Mouse (Mus musculus): ENCODE data around the gene Kat2a. TPM values are rescaled to one million over a fixed set of nuclear protein-coding genes. Genes with fewer than 3 reads are reported as not detected.

Gene Kat2a
- polyA plus RNA-seq, 2 experiments: 12.7 to 13.0 TPM

DNA sequence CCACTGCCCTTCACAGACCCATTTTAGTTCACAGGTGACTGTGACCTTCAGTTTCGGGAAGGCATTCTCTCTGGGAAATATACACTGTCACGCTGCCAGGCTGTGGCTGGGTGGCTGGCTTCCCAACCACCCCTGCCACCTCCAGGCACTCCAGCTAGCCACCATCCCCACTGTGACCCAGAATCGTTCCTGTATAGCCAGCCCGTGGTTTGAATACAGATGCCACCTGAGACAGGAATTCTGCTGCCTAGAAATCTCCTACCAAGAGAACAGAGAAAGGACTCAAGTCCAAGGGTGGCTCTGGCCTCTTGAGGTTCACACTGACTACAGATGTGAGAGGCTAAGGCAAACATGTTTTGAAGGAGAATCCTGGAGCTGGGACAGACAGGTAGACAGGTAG, 6.6 kb upstream of the Kat2a start:
- Histone ChIP-seq H3K36me3 (replicated peaks; ENCODE audit: control insufficient read depth, insufficient read depth, low read depth) (peaks cover 50% of the 10 kb centered on the region), H3K27me3 (ENCODE audit: control insufficient read depth, insufficient read depth, low read length) (no peaks in the 10 kb centered on the region), H3K4me3 (ENCODE audit: insufficient read depth in 1 of 2, low read depth in 2 of 2, low read length in 2 of 2) (no peak overlapping the region), H3K4me2 (ENCODE audit: low read depth) (no peak overlapping the region), H3K9me3 (ENCODE audit: control insufficient read depth, low read length) (no peaks in the 10 kb centered on the region), H3K4me1 (replicated peaks; ENCODE audit: control insufficient read depth in 2 of 2, insufficient read depth in 2 of 2, low read length in 1 of 2) (peaks cover 24 to 37% of the 10 kb centered on the region in 2 experiments), H3K9ac (replicated peaks) (no peak overlapping the region), H3K27ac (no peak overlapping the region)
- TF ChIP-seq EP300 (IDR thresholded peaks at IDR 0.05; ENCODE audit: low read depth): no peak
- no peak for TF ChIP-seq CTCF (IDR thresholded peaks at IDR 0.05; ENCODE audit: low read depth)
- WGBS (ENCODE audit: insufficient replicate concordance): 88% methylated on average over 4 of the region's 4 CpGs
- no peak for DNase-seq (ENCODE audit: low read depth in 3 of 3, low spot score in 3 of 3)
- ATAC-seq (ENCODE audit: insufficient read depth): no peak

DNA sequence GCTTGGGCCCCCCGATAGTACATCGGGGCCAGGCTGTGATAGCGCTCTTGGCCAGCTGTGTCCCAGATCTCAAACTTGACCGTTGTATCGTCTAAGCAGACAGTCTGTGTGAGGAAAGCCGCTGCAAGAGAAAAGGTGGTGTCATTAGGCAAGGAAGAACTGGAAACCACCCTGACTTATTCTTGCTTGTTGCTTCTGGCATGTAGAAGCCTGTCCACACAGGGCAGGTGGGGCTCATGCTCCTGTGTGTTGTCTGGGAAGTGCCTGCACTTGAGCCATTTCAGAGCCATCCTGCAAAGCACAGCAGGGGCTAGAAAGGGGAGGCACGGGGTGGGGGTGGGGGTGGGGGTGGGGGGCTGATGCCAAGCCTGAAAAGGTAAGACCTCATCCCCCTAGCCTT, 6.2 kb upstream of the Kat2a start:
- DNase-seq (ENCODE audit: low read depth in 3 of 3, low spot score in 3 of 3): no peak
- no peak for TF ChIP-seq EP300 (IDR thresholded peaks at IDR 0.05; ENCODE audit: low read depth)
- no peak for TF ChIP-seq CTCF (IDR thresholded peaks at IDR 0.05; ENCODE audit: low read depth)
- no peak overlapping the region for H3K27ac ChIP-seq
- no peaks in the 10 kb centered on the region for H3K9me3 ChIP-seq (ENCODE audit: control insufficient read depth, low read length)
- no peak overlapping the region for H3K4me3 ChIP-seq (ENCODE audit: insufficient read depth in 1 of 2, low read depth in 2 of 2, low read length in 2 of 2)
- no peak for ATAC-seq (ENCODE audit: insufficient read depth)
- no peak overlapping the region for H3K9ac ChIP-seq (replicated peaks)
- no peaks in the 10 kb centered on the region for H3K27me3 ChIP-seq (ENCODE audit: control insufficient read depth, insufficient read depth, low read length)
- H3K4me1 ChIP-seq (replicated peaks; ENCODE audit: control insufficient read depth in 2 of 2, insufficient read depth in 2 of 2, low read length in 1 of 2): peaks cover 28 to 40% of the 10 kb centered on the region in 2 experiments
- H3K36me3 ChIP-seq (replicated peaks; ENCODE audit: control insufficient read depth, insufficient read depth, low read depth): peaks cover 50% of the 10 kb centered on the region
- WGBS (ENCODE audit: insufficient replicate concordance): 87% methylated on average over 7 of the region's 7 CpGs
- H3K4me2 ChIP-seq (ENCODE audit: low read depth): no peak overlapping the region

DNA sequence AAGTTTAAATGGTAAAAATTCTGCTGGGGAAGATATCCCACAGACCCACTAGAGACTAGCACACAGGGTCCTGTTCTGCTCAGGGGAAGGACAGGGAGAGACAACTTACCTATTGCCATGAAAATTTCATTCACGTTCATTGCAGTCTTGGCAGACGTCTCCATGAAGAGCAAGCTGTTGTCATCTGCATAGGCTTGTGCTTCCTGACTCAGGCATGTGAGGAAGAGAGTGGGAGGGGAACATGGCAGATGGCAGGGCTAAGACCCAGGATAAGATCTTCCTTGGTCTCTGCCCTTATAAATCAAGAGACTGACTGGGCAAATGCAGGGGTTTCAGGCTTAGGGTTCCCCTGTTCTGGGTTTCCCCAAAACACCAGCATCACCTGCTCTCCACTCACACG, 4.4 kb upstream of the Kat2a start:
- H3K9ac ChIP-seq (replicated peaks): no peak overlapping the region
- H3K4me2 ChIP-seq (ENCODE audit: low read depth): no peak overlapping the region
- H3K9me3 ChIP-seq (ENCODE audit: control insufficient read depth, low read length): no peaks in the 10 kb centered on the region
- peaks cover 50% of the 10 kb centered on the region for H3K36me3 ChIP-seq (replicated peaks; ENCODE audit: control insufficient read depth, insufficient read depth, low read depth)
- no peak for DNase-seq (ENCODE audit: low read depth in 3 of 3, low spot score in 3 of 3)
- TF ChIP-seq CTCF (IDR thresholded peaks at IDR 0.05; ENCODE audit: low read depth): no peak
- TF ChIP-seq EP300 (IDR thresholded peaks at IDR 0.05; ENCODE audit: low read depth): no peak
- ATAC-seq (ENCODE audit: insufficient read depth): no peak
- H3K27ac ChIP-seq: no peak overlapping the region
- no peak overlapping the region for H3K4me3 ChIP-seq (ENCODE audit: insufficient read depth in 1 of 2, low read depth in 2 of 2, low read length in 2 of 2)
- H3K4me1 ChIP-seq (replicated peaks; ENCODE audit: control insufficient read depth in 2 of 2, insufficient read depth in 2 of 2, low read length in 1 of 2): peaks cover 23 to 41% of the 10 kb centered on the region in 2 experiments
- 75% methylated on average over 3 of the region's 3 CpGs for WGBS (ENCODE audit: insufficient replicate concordance)
- H3K27me3 ChIP-seq (ENCODE audit: control insufficient read depth, insufficient read depth, low read length): no peaks in the 10 kb centered on the region

DNA sequence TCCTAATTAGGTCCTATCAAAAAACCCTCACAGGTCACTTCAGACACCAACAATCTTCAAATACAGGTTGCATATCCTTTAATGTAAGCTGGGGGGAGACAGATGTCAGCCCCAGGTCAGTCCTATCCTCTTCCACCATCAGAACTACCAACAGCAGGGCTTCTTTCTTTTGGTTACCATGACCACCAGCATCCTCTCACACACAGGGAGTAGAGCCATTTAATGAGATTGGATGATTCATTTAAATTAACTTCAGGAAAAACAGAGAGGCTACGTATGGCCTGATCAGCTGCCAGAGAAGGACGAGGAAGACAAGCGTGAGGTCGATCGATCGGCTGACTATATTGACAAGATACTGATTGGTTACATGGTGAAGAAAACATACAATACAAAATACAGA, 2.7 kb upstream of the Kat2a start:
- Histone ChIP-seq H3K4me2 (ENCODE audit: low read depth) (peak overlapping the region; percentile 85; the same call in 1 of the 2 replicates), H3K4me1 (replicated peaks; ENCODE audit: control insufficient read depth in 2 of 2, insufficient read depth in 2 of 2, low read length in 1 of 2) (peaks cover 25 to 33% of the 10 kb centered on the region in 2 experiments), H3K4me3 (ENCODE audit: insufficient read depth in 1 of 2, low read depth in 2 of 2, low read length in 2 of 2) (no peak overlapping the region), H3K27ac (no peak overlapping the region), H3K9ac (replicated peaks) (no peak overlapping the region), H3K36me3 (replicated peaks; ENCODE audit: control insufficient read depth, insufficient read depth, low read depth) (peaks cover 49% of the 10 kb centered on the region), H3K9me3 (ENCODE audit: control insufficient read depth, low read length) (no peaks in the 10 kb centered on the region), H3K27me3 (ENCODE audit: control insufficient read depth, insufficient read depth, low read length) (no peaks in the 10 kb centered on the region)
- ATAC-seq (ENCODE audit: insufficient read depth) (no peak), DNase-seq (ENCODE audit: low read depth in 3 of 3, low spot score in 3 of 3) (no peak)
- WGBS (ENCODE audit: insufficient replicate concordance): 91% methylated on average over 6 of the region's 6 CpGs
- TF ChIP-seq EP300 (IDR thresholded peaks at IDR 0.05; ENCODE audit: low read depth) (no peak), CTCF (IDR thresholded peaks at IDR 0.05; ENCODE audit: low read depth) (no peak)

DNA sequence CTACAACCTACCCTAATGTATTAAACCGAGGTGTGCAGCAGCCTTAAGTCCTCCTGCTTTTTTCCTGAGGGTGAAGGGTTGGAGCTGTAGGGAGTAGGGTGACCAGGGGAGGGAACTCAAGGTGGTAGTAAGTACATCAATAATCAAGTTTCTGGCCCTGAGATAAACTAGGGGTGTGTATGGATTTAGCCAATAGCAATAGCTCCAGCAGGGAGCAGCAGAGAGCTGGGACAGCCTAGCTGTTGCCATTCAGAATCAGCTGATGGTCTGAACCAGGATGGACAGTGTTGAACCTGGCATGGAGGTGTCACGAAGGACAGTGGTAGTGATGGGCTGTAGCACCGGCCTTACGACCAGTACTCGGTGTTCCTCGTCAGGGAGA, 2.3 kb upstream of the Kat2a start:
- WGBS (ENCODE audit: insufficient replicate concordance): 40% methylated on average over 6 of the region's 6 CpGs
- H3K9ac ChIP-seq (replicated peaks): peak overlapping the region; percentile 41
- peak overlapping the region; percentile 28 to 50 for H3K4me3 ChIP-seq (ENCODE audit: insufficient read depth in 1 of 2, low read depth in 2 of 2, low read length in 2 of 2)
- DNase-seq (ENCODE audit: low read depth in 3 of 3, low spot score in 3 of 3): peak; percentile 69 to 72 (median 71)
- H3K27me3 ChIP-seq (ENCODE audit: control insufficient read depth, insufficient read depth, low read length): no peaks in the 10 kb centered on the region
- TF ChIP-seq EP300 (IDR thresholded peaks at IDR 0.05; ENCODE audit: low read depth) (no peak), CTCF (IDR thresholded peaks at IDR 0.05; ENCODE audit: low read depth) (peak; percentile 96)
- H3K27ac ChIP-seq: peak overlapping the region; percentile 67
- peak overlapping the region; percentile 85 for H3K4me2 ChIP-seq (ENCODE audit: low read depth)
- ATAC-seq (ENCODE audit: insufficient read depth): peak; percentile 48
- peaks cover 44% of the 10 kb centered on the region for H3K36me3 ChIP-seq (replicated peaks; ENCODE audit: control insufficient read depth, insufficient read depth, low read depth)
- H3K9me3 ChIP-seq (ENCODE audit: control insufficient read depth, low read length): no peaks in the 10 kb centered on the region
- peaks cover 25 to 33% of the 10 kb centered on the region in 2 experiments for H3K4me1 ChIP-seq (replicated peaks; ENCODE audit: control insufficient read depth in 2 of 2, insufficient read depth in 2 of 2, low read length in 1 of 2)

All from liver, embryonic 14.5 days (tissue).